Mouse (Mus musculus): ENCODE measurements around the gene Il6st. TPM values are rescaled to one million over a fixed set of nuclear protein-coding genes. Genes with fewer than 3 reads are reported as not detected.
A peak's percentile ranks its signal among the peaks of the same experiment; 100 is the strongest.

Il6st gene
- polyA plus RNA-seq, 1 experiment from 2014 or later, result 24.0 TPM

GRCm38 (mm10) chr13:112433271-112433670 lies 30.6 kb upstream of the Il6st start:
- no peaks in the 10 kb centered on the region for H3K9me3 ChIP-seq (replicated peaks; ENCODE audit: low read length)
- no peak for TF ChIP-seq CTCF (IDR thresholded peaks at IDR 0.05; ENCODE audit: low read depth)
- WGBS, result 48% methylated on average over 5 of the region's 5 CpGs
- H3K27ac ChIP-seq, result 0 out of 2 replicates have a peak overlapping the region, but pooled peaks have one; percentile 31
- no peak overlapping the region for H3K9ac ChIP-seq (ENCODE audit: low read depth, low read length)
- H3K27me3 ChIP-seq (ENCODE audit: insufficient read depth, low read length), result no peaks in the 10 kb centered on the region
- ATAC-seq (replicated peaks; ENCODE audit: low FRiP score, low read depth) (no peak), DNase-seq (ENCODE audit: low spot score) (no peak)
- H3K4me1 ChIP-seq (replicated peaks; ENCODE audit: insufficient read depth, low read length), result 0 out of 2 replicates have a peak, but pooled peaks cover 6% of the 10 kb centered on the region
- no peaks in the 10 kb centered on the region for H3K36me3 ChIP-seq (ENCODE audit: insufficient read depth, low read length)
- no peak overlapping the region for H3K4me2 ChIP-seq (ENCODE audit: low read length)
- H3K4me3 ChIP-seq (replicated peaks; ENCODE audit: low read depth, low read length), result no peak overlapping the region

DNA sequence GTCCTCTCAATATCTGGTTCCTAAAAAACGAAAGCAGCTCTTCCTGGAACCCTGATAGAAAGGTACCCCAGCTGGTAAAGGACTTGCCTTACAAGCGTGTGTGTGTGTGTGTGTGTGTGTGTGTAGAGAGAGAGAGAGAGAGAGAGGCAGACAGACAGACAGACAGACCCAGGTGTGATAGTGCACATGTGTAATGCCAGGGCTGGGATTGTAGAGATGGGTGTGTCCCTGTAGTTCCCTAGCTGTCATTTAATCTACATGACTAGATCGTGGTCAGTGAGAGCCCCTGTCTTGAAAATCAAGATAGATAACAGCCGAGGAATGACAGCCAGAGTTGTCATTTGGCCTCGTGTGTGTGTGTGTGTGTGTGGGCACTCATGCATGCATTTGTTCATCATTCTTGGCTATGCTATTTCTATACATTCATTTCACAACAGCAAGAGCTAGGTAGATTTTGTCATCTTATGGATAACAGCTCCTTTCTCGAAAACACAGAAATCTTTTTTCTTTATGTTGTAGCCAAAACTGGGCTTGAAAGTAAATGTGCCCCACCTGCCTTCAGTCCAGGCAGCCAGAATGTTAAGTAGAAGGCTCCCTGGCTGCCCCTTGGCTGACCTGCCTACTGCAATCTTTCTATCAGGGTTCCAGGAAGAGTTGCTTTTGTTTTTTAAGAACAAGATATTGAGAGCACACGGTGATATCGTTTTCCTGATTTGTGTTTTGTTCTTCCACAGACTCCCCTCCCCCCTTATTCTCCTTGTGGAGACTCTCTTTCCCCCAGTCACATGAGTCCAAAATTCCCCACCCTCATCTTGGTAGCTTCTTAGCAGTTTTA lies 28.4 kb upstream of the Il6st start:
- DNase-seq (ENCODE audit: low spot score) (peak; percentile 39), ATAC-seq (replicated peaks; ENCODE audit: low FRiP score, low read depth) (no peak)
- WGBS, result 38% methylated on average over 8 of the region's 8 CpGs
- Histone ChIP-seq H3K4me1 (replicated peaks; ENCODE audit: insufficient read depth, low read length) (peaks cover 20% of the 10 kb centered on the region), H3K9me3 (replicated peaks; ENCODE audit: low read length) (no peaks in the 10 kb centered on the region), H3K27me3 (ENCODE audit: insufficient read depth, low read length) (no peaks in the 10 kb centered on the region), H3K27ac (no peak overlapping the region), H3K9ac (ENCODE audit: low read depth, low read length) (no peak overlapping the region), H3K4me2 (ENCODE audit: low read length) (no peak overlapping the region), H3K4me3 (replicated peaks; ENCODE audit: low read depth, low read length) (no peak overlapping the region), H3K36me3 (ENCODE audit: insufficient read depth, low read length) (no peaks in the 10 kb centered on the region)
- TF ChIP-seq CTCF (IDR thresholded peaks at IDR 0.05; ENCODE audit: low read depth), result no peak

- TF ChIP-seq CTCF (IDR thresholded peaks at IDR 0.05; ENCODE audit: low read depth), result no peak
- WGBS, result 78% methylated on average over 7 of the region's 7 CpGs
- DNase-seq (ENCODE audit: low spot score), result no peak
- no peaks in the 10 kb centered on the region for H3K27me3 ChIP-seq (ENCODE audit: insufficient read depth, low read length)
- no peak for ATAC-seq (replicated peaks; ENCODE audit: low FRiP score, low read depth)
- H3K4me1 ChIP-seq (replicated peaks; ENCODE audit: insufficient read depth, low read length), result peaks cover 20% of the 10 kb centered on the region
- H3K9me3 ChIP-seq (replicated peaks; ENCODE audit: low read length), result no peaks in the 10 kb centered on the region
- H3K36me3 ChIP-seq (ENCODE audit: insufficient read depth, low read length), result no peaks in the 10 kb centered on the region
- no peak overlapping the region for H3K9ac ChIP-seq (ENCODE audit: low read depth, low read length)
- H3K4me3 ChIP-seq (replicated peaks; ENCODE audit: low read depth, low read length), result no peak overlapping the region
- H3K27ac ChIP-seq, result no peak overlapping the region
- H3K4me2 ChIP-seq (ENCODE audit: low read length), result no peak overlapping the region
Measured at GRCm38 (mm10) chr13:112436288-112436687, 27.6 kb upstream of the Il6st start.

DNA sequence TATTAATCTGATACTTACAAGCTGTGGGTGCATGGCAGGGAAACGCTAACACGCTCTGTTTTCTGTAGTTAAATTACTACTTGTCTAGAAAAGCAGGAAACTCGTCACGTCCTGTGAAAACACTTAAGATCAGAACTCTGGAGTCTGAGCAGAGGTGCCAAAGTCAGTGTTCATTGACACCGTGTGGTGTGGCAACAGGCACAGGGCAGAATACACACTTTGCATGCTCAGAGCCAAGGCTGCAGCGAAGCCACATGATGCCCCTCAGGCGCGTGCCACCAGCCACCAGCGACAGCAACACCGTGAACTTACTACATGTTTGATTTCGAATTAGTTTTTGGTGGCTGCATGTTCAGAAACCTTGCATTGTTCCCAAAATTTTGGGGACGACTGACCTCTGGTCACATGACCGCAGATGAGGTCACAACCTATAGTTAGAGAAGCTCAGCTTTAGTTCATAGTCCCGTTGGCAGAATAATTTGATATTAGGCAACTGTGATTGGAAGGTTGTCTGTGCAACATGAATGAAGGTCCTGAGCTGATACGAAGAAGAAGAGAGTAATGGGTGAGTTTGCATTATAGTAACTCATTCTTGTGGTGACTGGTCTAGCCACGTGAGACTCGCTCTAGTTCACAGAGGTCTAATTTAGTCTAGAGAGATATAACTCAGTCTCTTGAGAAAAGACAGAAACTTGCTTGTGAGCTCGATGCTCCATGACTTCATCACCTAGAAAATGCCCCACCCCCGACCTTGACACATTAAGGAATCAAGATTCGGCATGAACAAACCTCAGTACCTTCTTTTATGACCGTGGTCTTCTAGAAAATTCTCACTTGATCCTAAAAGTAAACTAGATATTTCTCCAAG lies 25.6 kb upstream of the Il6st start:
- ATAC-seq (replicated peaks; ENCODE audit: low FRiP score, low read depth), result no peak
- 85% methylated on average over 21 of the region's 21 CpGs for WGBS
- Histone ChIP-seq H3K4me2 (ENCODE audit: low read length) (no peak overlapping the region), H3K9me3 (replicated peaks; ENCODE audit: low read length) (no peaks in the 10 kb centered on the region), H3K27ac (no peak overlapping the region), H3K4me3 (replicated peaks; ENCODE audit: low read depth, low read length) (no peak overlapping the region), H3K27me3 (ENCODE audit: insufficient read depth, low read length) (no peaks in the 10 kb centered on the region), H3K9ac (ENCODE audit: low read depth, low read length) (no peak overlapping the region), H3K4me1 (replicated peaks; ENCODE audit: insufficient read depth, low read length) (peaks cover 17% of the 10 kb centered on the region), H3K36me3 (ENCODE audit: insufficient read depth, low read length) (no peaks in the 10 kb centered on the region)
- DNase-seq (ENCODE audit: low spot score), result no peak
- no peak for TF ChIP-seq CTCF (IDR thresholded peaks at IDR 0.05; ENCODE audit: low read depth)

- no peaks in the 10 kb centered on the region for H3K36me3 ChIP-seq (ENCODE audit: insufficient read depth, low read length)
- no peak for TF ChIP-seq CTCF (IDR thresholded peaks at IDR 0.05; ENCODE audit: low read depth)
- peaks cover 15% of the 10 kb centered on the region for H3K4me1 ChIP-seq (replicated peaks; ENCODE audit: insufficient read depth, low read length)
- no peaks in the 10 kb centered on the region for H3K27me3 ChIP-seq (ENCODE audit: insufficient read depth, low read length)
- H3K9me3 ChIP-seq (replicated peaks; ENCODE audit: low read length), result no peaks in the 10 kb centered on the region
- no peak for ATAC-seq (replicated peaks; ENCODE audit: low FRiP score, low read depth)
- peak; percentile 70 for DNase-seq (ENCODE audit: low spot score)
- 28% methylated on average over 15 of the region's 15 CpGs for whole genome bisulfite sequencing
- H3K27ac ChIP-seq, result peak overlapping the region; percentile 62
- H3K9ac ChIP-seq (ENCODE audit: low read depth, low read length), result 0 out of 2 replicates have a peak overlapping the region, but pooled peaks have one; percentile 5
- H3K4me2 ChIP-seq (ENCODE audit: low read length), result peak overlapping the region; percentile 49
- H3K4me3 ChIP-seq (replicated peaks; ENCODE audit: low read depth, low read length), result no peak overlapping the region; the same call in 1 of the 2 replicates
Measured at GRCm38 (mm10) chr13:112439105-112439818, 24.6 kb upstream of the Il6st start.
